Mouse (Mus musculus) heart, adult 2 months (tissue): ENCODE measurements at regions not wholly inside any gene's neighbourhood (a gene's known extent, or its start where the extent isn't known, plus 50 kb on each side); places are given as distances from the start of the nearest gene placed in this dataset.

Source experiments
- DNase-seq, 2 experiments: peaks; one replicate each; pipeline ENCODE4 v3.0.0; 2021
- H3K27ac ChIP-seq: fragments of 200-600 bp; 2 replicates; pipeline ENCODE4 v1.8.1; 2022
- H3K27me3 ChIP-seq: fragments of 200-500 bp; 2 replicates; pipeline ENCODE4 v1.6.1; 2012; ENCODE audit warnings: mild to moderate bottlenecking, low read length, inconsistent platforms, mixed read lengths; ENCODE audit not compliant: control insufficient read depth, insufficient read depth
- H3K36me3 ChIP-seq: fragments of 200-500 bp; 2 replicates; pipeline ENCODE4 v1.6.1; 2012; ENCODE audit warnings: low read length, inconsistent platforms; ENCODE audit not compliant: control insufficient read depth, insufficient read depth
- H3K4me1 ChIP-seq: fragments of 200-500 bp; 2 replicates; pipeline ENCODE4 v1.6.1; 2011; ENCODE audit warnings: low read length; ENCODE audit not compliant: control insufficient read depth, insufficient read depth
- H3K4me3 ChIP-seq: fragments of 200-600 bp; 2 replicates; pipeline ENCODE4 v1.8.1; 2022
- H3K79me2 ChIP-seq: fragments of 200-500 bp; replicated peaks from 2 replicates; pipeline ENCODE4 v1.6.1; 2012; ENCODE audit warnings: mild to moderate bottlenecking, inconsistent platforms, low read length, moderate library complexity, mixed read lengths; ENCODE audit not compliant: control insufficient read depth, insufficient read depth
- H3K9ac ChIP-seq: fragments of 200-500 bp; 2 replicates; pipeline ENCODE4 v1.6.1; 2012; ENCODE audit warnings: low read depth, mild to moderate bottlenecking, control low read depth, inconsistent platforms, low read length, mixed read lengths
- CTCF ChIP-seq: fragments of 200-600 bp; IDR thresholded peaks from 2 replicates; pipeline ENCODE4 v1.8.1; 2022; ENCODE audit warnings: antibody characterized with exemption, mild to moderate bottlenecking, moderate library complexity
- EP300 ChIP-seq: fragments of 200-500 bp; IDR thresholded peaks from 2 replicates; pipeline ENCODE4 v1.6.1; 2011; ENCODE audit warnings: low read depth, low read length, control low read depth; ENCODE audit not compliant: insufficient read depth
- POLR2A ChIP-seq: fragments of 200-500 bp; IDR thresholded peaks from 2 replicates; pipeline ENCODE4 v1.6.1; 2011; ENCODE audit warnings: mild to moderate bottlenecking, low read depth, low read length, control low read depth; ENCODE audit not compliant: insufficient read depth
- WGBS: fragments of 180-500 bp; shearing (Covaris S2); methylation state at CpG from one replicate; pipeline ENCODE4 v1.1.7; 2018; 5-methylcytosine and 5-hydroxymethylcytosine counted together
- intact Hi-C: fragments of 180-260 bp; cut with DNase I; formaldehyde crosslinking; loops from one replicate; pipeline ENCODE4 v1.15.1; 2025

DNA sequence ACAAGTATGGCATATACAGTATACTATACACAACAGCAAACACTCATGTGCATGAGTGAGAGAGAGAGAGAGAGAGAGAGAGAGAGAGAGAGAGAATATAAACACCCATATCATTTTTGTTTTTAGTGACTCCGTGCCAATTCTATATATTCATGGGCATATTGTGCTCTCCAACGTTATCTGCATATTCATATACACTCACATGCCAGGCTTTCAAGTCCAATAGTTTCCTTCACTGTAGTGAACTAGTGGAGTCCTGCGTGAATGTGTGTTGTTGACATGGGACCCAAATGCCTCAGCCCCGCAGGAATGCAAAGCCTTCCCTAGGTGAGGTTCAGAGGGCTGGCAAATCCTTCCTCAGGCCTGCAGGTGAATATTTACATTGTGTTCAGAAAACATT lies 53.4 kb upstream of the Nab1 start:
- TF ChIP-seq CTCF (no peak), EP300 (no peak), POLR2A (no peak)
- Histone ChIP-seq H3K27me3 (no peaks in the 10 kb centered on the region), H3K79me2 (no peaks in the 10 kb centered on the region), H3K4me1 (no peaks in the 10 kb centered on the region), H3K9ac (no peak overlapping the region), H3K4me3 (no peak overlapping the region), H3K36me3 (no peaks in the 10 kb centered on the region), H3K27ac (no peak overlapping the region)
- no peak for DNase-seq
- intact Hi-C loops, result no loop called here
- 62% methylated on average over 4 of the region's 4 CpGs for WGBS

- DNase-seq, result no peak
- WGBS, result 17% methylated on average over 6 of the region's 6 CpGs
- intact Hi-C loops, result no loop called here
- Histone ChIP-seq H3K79me2 (no peaks in the 10 kb centered on the region), H3K9ac (no peak overlapping the region), H3K27me3 (no peaks in the 10 kb centered on the region), H3K36me3 (no peaks in the 10 kb centered on the region), H3K4me1 (no peaks in the 10 kb centered on the region), H3K4me3 (no peak overlapping the region), H3K27ac (no peak overlapping the region)
- TF ChIP-seq POLR2A, result no peak
- TF ChIP-seq CTCF, result no peak
- no peak for TF ChIP-seq EP300
These were observed 64.7 kb upstream of the Nemp2 start for GRCm38 (mm10) chr1:52565812-52566211.

DNA sequence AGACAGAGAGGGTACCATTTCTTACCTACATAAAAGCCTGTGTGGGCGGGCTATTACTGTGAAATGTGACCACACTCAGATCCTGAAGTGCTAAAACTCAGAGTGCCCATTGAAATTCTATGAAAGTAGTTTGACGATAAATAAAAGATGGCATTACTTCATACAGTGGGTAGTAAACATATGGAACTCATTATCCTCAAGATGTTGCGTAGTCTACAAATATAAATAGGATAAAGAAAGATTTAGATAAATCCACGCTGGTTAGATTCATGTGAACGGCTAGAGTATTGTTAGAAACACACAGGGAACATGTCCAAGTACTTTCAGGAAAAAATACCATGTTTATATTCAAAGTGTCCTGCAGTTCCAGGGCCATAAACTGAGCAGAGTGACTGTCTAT lies 58.8 kb upstream of the Nemp2 start:
- intact Hi-C loops, result no loop called here

DNA sequence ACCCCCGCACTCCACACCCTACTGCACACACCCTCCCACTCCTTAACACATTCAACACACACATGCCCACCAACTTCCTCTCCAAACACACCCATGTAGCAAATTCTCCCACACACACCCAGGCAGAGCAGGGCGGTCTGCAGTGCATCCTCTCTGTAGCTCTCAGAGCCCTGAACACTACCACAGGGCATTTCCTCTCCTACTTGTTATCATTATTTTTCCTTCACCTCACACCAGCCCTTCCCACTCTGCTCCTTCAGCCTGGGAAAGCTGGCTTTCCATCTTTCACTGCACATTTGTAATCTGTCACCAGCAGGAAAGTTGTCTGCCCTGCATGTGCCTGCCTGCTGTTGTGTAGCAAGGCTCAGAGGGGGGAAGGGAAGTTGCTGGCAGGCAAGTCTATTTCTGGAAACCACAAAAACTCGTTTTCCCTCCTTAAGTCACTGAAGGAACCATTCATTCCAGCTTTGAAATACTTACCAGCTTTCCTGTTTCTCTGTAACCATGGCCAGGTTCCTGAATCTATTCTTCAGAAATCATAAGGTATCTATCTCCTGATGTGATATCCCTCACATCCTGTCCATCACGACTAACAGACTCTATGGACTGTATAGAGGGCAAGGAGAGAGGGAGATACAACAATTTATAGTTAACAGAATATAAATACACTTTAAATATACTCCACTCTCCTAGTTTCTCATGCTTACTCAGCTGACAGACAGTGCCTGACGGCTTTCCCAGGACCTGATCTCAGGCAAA lies 52.0 kb upstream of the Nemp2 start:
- no peak overlapping the region for H3K27ac ChIP-seq
- TF ChIP-seq CTCF (no peak), EP300 (no peak), POLR2A (no peak)
- peaks cover 4% of the 10 kb centered on the region for H3K4me1 ChIP-seq
- no peak overlapping the region for H3K9ac ChIP-seq
- no peaks in the 10 kb centered on the region for H3K36me3 ChIP-seq
- no peaks in the 10 kb centered on the region for H3K27me3 ChIP-seq
- 27% methylated on average over 5 of the region's 5 CpGs for WGBS
- H3K4me3 ChIP-seq, result no peak overlapping the region
- DNase-seq, result peak in 1 of 2 experiments; percentile 23
- H3K79me2 ChIP-seq, result no peaks in the 10 kb centered on the region
- intact Hi-C loops, result no loop called here

More for the DNA sequence above, 58.8 kb upstream of the Nemp2 start:
- 80% methylated on average over 5 of the region's 5 CpGs for WGBS
- no peak overlapping the region for H3K9ac ChIP-seq
- H3K4me3 ChIP-seq, result no peak overlapping the region
- no peaks in the 10 kb centered on the region for H3K27me3 ChIP-seq
- H3K79me2 ChIP-seq, result no peaks in the 10 kb centered on the region
- H3K27ac ChIP-seq, result no peak overlapping the region
- DNase-seq, result no peak
- no peaks in the 10 kb centered on the region for H3K4me1 ChIP-seq
- no peaks in the 10 kb centered on the region for H3K36me3 ChIP-seq
- TF ChIP-seq POLR2A (no peak), CTCF (no peak), EP300 (no peak)

DNA sequence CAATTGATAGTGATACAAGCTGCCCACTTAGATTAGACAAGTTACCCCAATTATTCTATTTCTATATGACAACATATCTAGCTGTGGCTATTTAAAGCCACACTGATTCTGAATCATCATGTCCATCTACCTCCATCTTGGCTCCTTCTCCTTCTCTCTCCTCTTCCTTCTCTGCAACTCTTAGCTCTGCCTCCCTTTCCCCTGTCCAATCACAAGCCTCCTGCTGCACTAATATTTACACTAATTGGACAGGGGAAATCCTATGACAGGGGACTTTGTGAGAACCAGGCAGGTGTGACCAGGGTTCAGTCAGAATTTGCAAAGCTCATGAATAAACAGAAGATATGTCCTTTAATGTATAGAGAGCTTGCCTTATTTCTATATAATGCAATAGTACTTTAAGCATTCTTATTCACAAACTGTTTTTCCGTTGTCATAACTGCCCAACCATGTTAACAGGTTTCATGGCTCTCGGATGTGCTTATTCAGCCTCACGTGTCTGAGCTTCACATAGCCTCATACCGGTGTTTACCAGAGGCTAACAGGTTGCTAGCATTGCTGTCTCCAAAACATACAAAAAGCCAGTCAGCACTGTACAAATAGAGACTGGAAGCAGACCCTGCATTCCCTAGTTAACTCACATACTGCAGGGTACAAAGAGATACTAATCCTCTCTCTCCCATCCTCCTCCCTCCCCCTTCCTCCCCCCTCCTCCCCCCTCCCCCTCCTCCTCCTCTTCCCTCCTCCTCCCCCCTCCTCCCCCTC lies 50.2 kb upstream of the Nemp2 start:
- H3K36me3 ChIP-seq, result no peaks in the 10 kb centered on the region
- H3K4me3 ChIP-seq, result no peak overlapping the region
- no peaks in the 10 kb centered on the region for H3K27me3 ChIP-seq
- H3K9ac ChIP-seq, result no peak overlapping the region
- intact Hi-C loops, result no loop called here
- H3K27ac ChIP-seq, result no peak overlapping the region
- no peaks in the 10 kb centered on the region for H3K79me2 ChIP-seq
- TF ChIP-seq POLR2A (no peak), EP300 (no peak), CTCF (no peak)
- peaks cover 4% of the 10 kb centered on the region for H3K4me1 ChIP-seq
- no peak for DNase-seq
- WGBS, result 87% methylated on average over 4 of the region's 4 CpGs
